Mouse (Mus musculus): ENCODE data around the gene Cyb5r3. TPM values are rescaled to one million over a fixed set of nuclear protein-coding genes. Genes with fewer than 3 reads are reported as not detected.

Cyb5r3 gene
- total and polyA plus RNA-seq, 3 experiments: 35.7 to 102 (median 59.1) TPM

GRCm38 (mm10) chr15:83164971-83165471, 7.4 kb downstream of the Cyb5r3 start:
- in situ Hi-C loops (cut with MboI; ENCODE audit: low pct_ligation_motif_present, low pct_unique_long_range_greater_than_20kb, low sequenced_read_pairs): no loop called here
- H3K4me1 ChIP-seq (ENCODE audit: control insufficient read depth in 1 of 2, insufficient read depth in 2 of 2): peaks cover 9 to 85% of the 10 kb centered on the region in 2 experiments
- no peaks in the 10 kb centered on the region for H3K27me3 ChIP-seq (replicated peaks)
- H3K27ac ChIP-seq (ENCODE audit: insufficient read depth, low read depth): no peak overlapping the region
- no peak for DNase-seq (ENCODE audit: extremely low read depth)
- TF ChIP-seq USF1 (IDR thresholded peaks at IDR 0.05; ENCODE audit: low read depth, low read length) (no peak), BHLHE40 (IDR thresholded peaks at IDR 0.05; ENCODE audit: low read depth, low read length) (no peak), MAX (IDR thresholded peaks at IDR 0.05; ENCODE audit: low read length) (no peak), POLR2A (IDR thresholded peaks at IDR 0.05; ENCODE audit: low read depth, low read length) (no peak), CTCF (conservative IDR thresholded peaks at IDR 0.05 in 1 of 2, IDR thresholded peaks at IDR 0.05 in 1 of 2; ENCODE audit: low read depth in 2 of 2, low read length in 2 of 2) (no peak), SIN3A (IDR thresholded peaks at IDR 0.05; ENCODE audit: low read length) (no peak), ZNF384 (IDR thresholded peaks at IDR 0.05; ENCODE audit: low read depth, low read length) (no peak), ZC3H11A (IDR thresholded peaks at IDR 0.05; ENCODE audit: low read depth, low read length) (no peak), JUND (conservative IDR thresholded peaks at IDR 0.05; ENCODE audit: low read depth, low read length) (no peak), CHD2 (IDR thresholded peaks at IDR 0.05; ENCODE audit: low read length) (no peak)
- H3K9me3 ChIP-seq (replicated peaks; ENCODE audit: low read length): no peaks in the 10 kb centered on the region
- H3K79me2 ChIP-seq (replicated peaks; ENCODE audit: control insufficient read depth, extremely low read depth, insufficient read depth, poor library complexity, severe bottlenecking): no peaks in the 10 kb centered on the region
- dilution Hi-C loops (cut with MboI; ENCODE audit: extremely low pct_ligation_motif_present, extremely low pct_unique_long_range_greater_than_20kb, low sequenced_read_pairs): no loop called here
- H3K9ac ChIP-seq (ENCODE audit: insufficient read depth, low read depth): no peak overlapping the region
- no peak overlapping the region for H3K4me2 ChIP-seq (ENCODE audit: insufficient read depth, low read depth, poor library complexity, severe bottlenecking)
- H3K36me3 ChIP-seq (replicated peaks in 1 of 2; ENCODE audit: control insufficient read depth in 1 of 2, insufficient read depth in 1 of 2, low read length in 1 of 2): peaks cover 26 to 77% of the 10 kb centered on the region in 2 experiments
- H3K4me3 ChIP-seq (replicated peaks in 1 of 3; ENCODE audit: low read depth in 2 of 3, low read length in 2 of 3, poor library complexity in 1 of 3): no peak overlapping the region

- Histone ChIP-seq H3K27ac (ENCODE audit: insufficient read depth, low read depth) (peak overlapping the region; percentile 40), H3K27me3 (replicated peaks) (no peaks in the 10 kb centered on the region), H3K79me2 (replicated peaks; ENCODE audit: control insufficient read depth, extremely low read depth, insufficient read depth, poor library complexity, severe bottlenecking) (no peaks in the 10 kb centered on the region), H3K36me3 (replicated peaks in 1 of 2; ENCODE audit: control insufficient read depth in 1 of 2, insufficient read depth in 1 of 2, low read length in 1 of 2) (peaks cover 41 to 79% of the 10 kb centered on the region in 2 experiments), H3K4me3 (replicated peaks in 1 of 3; ENCODE audit: low read depth in 2 of 3, low read length in 2 of 3, poor library complexity in 1 of 3) (no peak overlapping the region), H3K4me2 (ENCODE audit: insufficient read depth, low read depth, poor library complexity, severe bottlenecking) (no peak overlapping the region), H3K9me3 (replicated peaks; ENCODE audit: low read length) (no peaks in the 10 kb centered on the region), H3K4me1 (ENCODE audit: control insufficient read depth in 1 of 2, insufficient read depth in 2 of 2) (peaks cover 16 to 88% of the 10 kb centered on the region in 2 experiments), H3K9ac (ENCODE audit: insufficient read depth, low read depth) (no peak overlapping the region)
- TF ChIP-seq ELF1 (IDR thresholded peaks at IDR 0.05; ENCODE audit: low read depth, low read length): no peak
- TF ChIP-seq MYC (IDR thresholded peaks at IDR 0.05; ENCODE audit: low read depth, low read length): no peak
- no peak for TF ChIP-seq ZC3H11A (IDR thresholded peaks at IDR 0.05; ENCODE audit: low read depth, low read length)
- TF ChIP-seq USF1 (IDR thresholded peaks at IDR 0.05; ENCODE audit: low read depth, low read length): no peak
- no peak for TF ChIP-seq JUN (IDR thresholded peaks at IDR 0.05; ENCODE audit: insufficient read depth, low read depth, low read length)
- DNase-seq (ENCODE audit: extremely low read depth): no peak
- in situ Hi-C loops (cut with MboI; ENCODE audit: low pct_ligation_motif_present, low pct_unique_long_range_greater_than_20kb, low sequenced_read_pairs) (no loop called here), dilution Hi-C loops (cut with MboI; ENCODE audit: extremely low pct_ligation_motif_present, extremely low pct_unique_long_range_greater_than_20kb, low sequenced_read_pairs) (no loop called here)
Observed at GRCm38 (mm10) chr15:83162818-83163485, 9.4 kb downstream of the Cyb5r3 start.

GRCm38 (mm10) chr15:83162001-83162400, 10.4 kb downstream of the Cyb5r3 start:
- no peaks in the 10 kb centered on the region for H3K79me2 ChIP-seq (replicated peaks; ENCODE audit: control insufficient read depth, extremely low read depth, insufficient read depth, poor library complexity, severe bottlenecking)
- DNase-seq (ENCODE audit: extremely low read depth): no peak
- peaks cover 43 to 79% of the 10 kb centered on the region in 2 experiments for H3K36me3 ChIP-seq (replicated peaks in 1 of 2; ENCODE audit: control insufficient read depth in 1 of 2, insufficient read depth in 1 of 2, low read length in 1 of 2)
- no peaks in the 10 kb centered on the region for H3K9me3 ChIP-seq (replicated peaks; ENCODE audit: low read length)
- peaks cover 16 to 89% of the 10 kb centered on the region in 2 experiments for H3K4me1 ChIP-seq (ENCODE audit: control insufficient read depth in 1 of 2, insufficient read depth in 2 of 2)
- dilution Hi-C loops (cut with MboI; ENCODE audit: extremely low pct_ligation_motif_present, extremely low pct_unique_long_range_greater_than_20kb, low sequenced_read_pairs) (no loop called here), in situ Hi-C loops (cut with MboI; ENCODE audit: low pct_ligation_motif_present, low pct_unique_long_range_greater_than_20kb, low sequenced_read_pairs) (no loop called here)
- H3K4me2 ChIP-seq (ENCODE audit: insufficient read depth, low read depth, poor library complexity, severe bottlenecking): no peak overlapping the region
- H3K27ac ChIP-seq (ENCODE audit: insufficient read depth, low read depth): no peak overlapping the region
- TF ChIP-seq E2F4 (IDR thresholded peaks at IDR 0.05; ENCODE audit: insufficient replicate concordance, low read depth, low read length): no peak
- no peak for TF ChIP-seq ZC3H11A (IDR thresholded peaks at IDR 0.05; ENCODE audit: low read depth, low read length)
- TF ChIP-seq MAFK (IDR thresholded peaks at IDR 0.05; ENCODE audit: insufficient replicate concordance, low read length): no peak
- no peak for TF ChIP-seq MAX (IDR thresholded peaks at IDR 0.05; ENCODE audit: low read length)
- TF ChIP-seq ETS1 (conservative IDR thresholded peaks at IDR 0.05; ENCODE audit: low read depth, low read length): no peak
- H3K4me3 ChIP-seq (replicated peaks in 1 of 3; ENCODE audit: low read depth in 2 of 3, low read length in 2 of 3, poor library complexity in 1 of 3): no peak overlapping the region
- no peaks in the 10 kb centered on the region for H3K27me3 ChIP-seq (replicated peaks)
- H3K9ac ChIP-seq (ENCODE audit: insufficient read depth, low read depth): no peak overlapping the region
